Mouse (Mus musculus): ENCODE measurements around the gene Dab1.

DNA sequence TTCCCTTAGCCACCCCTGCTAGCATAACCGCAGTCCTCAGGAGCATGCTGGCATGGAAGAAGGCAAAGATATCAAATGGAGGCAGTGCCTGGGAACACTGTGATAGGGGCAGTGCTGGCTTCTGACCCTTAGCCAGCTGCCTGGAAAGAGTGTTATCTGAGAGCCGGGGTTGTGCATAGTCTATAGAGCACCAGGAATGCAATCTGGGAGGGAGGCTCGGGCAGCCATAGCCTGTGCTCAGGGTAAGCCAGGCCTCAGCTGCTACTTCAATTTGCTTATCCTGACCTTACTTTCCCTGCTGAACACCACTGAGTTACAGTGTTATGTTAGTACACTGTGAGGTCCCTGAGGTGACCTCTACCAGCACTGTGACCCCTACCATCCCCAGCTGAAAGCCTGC lies 448.6 kb downstream of the Dab1 start:
- no peak for TF ChIP-seq POLR2A (IDR thresholded peaks at IDR 0.05; ENCODE audit: low read depth, low read length)
- no peak for TF ChIP-seq CTCF (IDR thresholded peaks at IDR 0.05; ENCODE audit: extremely low read depth, insufficient read depth, insufficient read length, insufficient replicate concordance)

All from spleen, adult 2 months (tissue).